ENCODE assay signal across 8 mouse cellular contexts in genomic region chr19:26845276-26846016, GRCm38 (mm10). TPM values are rescaled to one million over a fixed set of nuclear protein-coding genes. Genes with fewer than 3 reads are reported as not detected.
DNase-seq lines count a peak whose midpoint lies in the region; ATAC-seq and TF ChIP-seq lines count a peak whose summit lies in the region.

No protein-coding gene starts in this region.

- peak overlapping the region; percentile 61 for H3K9ac ChIP-seq in heart, embryonic 15.5 days
- no peak overlapping the region for H3K9ac ChIP-seq in liver, embryonic 14.5 days (replicated peaks)
- H3K9ac ChIP-seq in neural tube, embryonic 11.5 days (ENCODE audit: low read length) = peak overlapping the region; percentile 33
- H3K9ac ChIP-seq in stomach, postnatal 0 days (ENCODE audit: low read length) = peak overlapping the region; percentile 55

- peak overlapping the region; percentile 95 for H3K27ac ChIP-seq in forebrain, embryonic 10.5 days
- peak overlapping the region; percentile 88 for H3K27ac ChIP-seq in heart, embryonic 15.5 days
- H3K27ac ChIP-seq in liver, embryonic 14.5 days = no peak overlapping the region
- H3K27ac ChIP-seq in neural tube, embryonic 11.5 days (ENCODE audit: low read depth, low read length) = peak overlapping the region; percentile 85
- peak overlapping the region; percentile 66 for H3K27ac ChIP-seq in stomach, postnatal 0 days (replicated peaks)

- 0 out of 2 replicates have a peak, but pooled peaks cover 4% of the 10 kb centered on the region for H3K9me3 ChIP-seq in forebrain, embryonic 10.5 days
- no peaks in the 10 kb centered on the region for H3K9me3 ChIP-seq in heart, embryonic 15.5 days (replicated peaks)
- H3K9me3 ChIP-seq in liver, embryonic 14.5 days (ENCODE audit: control insufficient read depth, low read length) = no peaks in the 10 kb centered on the region
- H3K9me3 ChIP-seq in neural tube, embryonic 11.5 days (ENCODE audit: control insufficient read depth, low read length) = no peaks in the 10 kb centered on the region
- no peaks in the 10 kb centered on the region for H3K9me3 ChIP-seq in stomach, postnatal 0 days (ENCODE audit: control insufficient read depth, low read length)

- peak overlapping the region; percentile 57 for H3K4me2 ChIP-seq in heart, embryonic 15.5 days
- H3K4me2 ChIP-seq in liver, embryonic 14.5 days (ENCODE audit: low read depth) = peak overlapping the region; percentile 42
- peak overlapping the region; percentile 51 for H3K4me2 ChIP-seq in neural tube, embryonic 11.5 days (ENCODE audit: low read depth)
- peak overlapping the region; percentile 56 for H3K4me2 ChIP-seq in stomach, postnatal 0 days (replicated peaks; ENCODE audit: low read depth)

- under 1% methylated on average over 16 of the region's 16 CpGs for WGBS in forebrain, embryonic 10.5 days
- 2% methylated on average over 16 of the region's 16 CpGs for WGBS in heart, embryonic 15.5 days
- WGBS in liver, embryonic 14.5 days (ENCODE audit: insufficient replicate concordance) = under 1% methylated on average over 16 of the region's 16 CpGs
- WGBS in neural tube, embryonic 11.5 days = under 1% methylated on average over 16 of the region's 16 CpGs
- WGBS in stomach, postnatal 0 days = 0% methylated on average over 16 of the region's 16 CpGs

- ATAC-seq in heart, embryonic 15.5 days (replicated peaks; ENCODE audit: insufficient number of reproducible peaks, insufficient read depth, low FRiP score, low read depth) = peak; percentile 88
- ATAC-seq in liver, embryonic 14.5 days (ENCODE audit: insufficient read depth) = peak; percentile 43; the same call in 1 of the 2 replicates
- peak; percentile 95 for ATAC-seq in neural tube, embryonic 11.5 days (ENCODE audit: insufficient read depth, low FRiP score, low TSS enrichment)
- peak; percentile 93 for ATAC-seq in stomach, postnatal 0 days (ENCODE audit: low FRiP score, low TSS enrichment)

- H3K4me1 ChIP-seq in forebrain, embryonic 10.5 days = peaks cover 35% of the 10 kb centered on the region
- peaks cover 10% of the 10 kb centered on the region for H3K4me1 ChIP-seq in heart, embryonic 15.5 days (replicated peaks)
- H3K4me1 ChIP-seq in liver, embryonic 14.5 days (replicated peaks; ENCODE audit: control insufficient read depth in 2 of 2, insufficient read depth in 2 of 2, low read length in 1 of 2) = peaks cover 0 to 2% of the 10 kb centered on the region in 2 experiments; a peak in 2 of 4 replicates
- peaks cover 2% of the 10 kb centered on the region; the same call in 1 of the 2 replicates for H3K4me1 ChIP-seq in neural tube, embryonic 11.5 days (ENCODE audit: control insufficient read depth, insufficient read depth, low read length)
- H3K4me1 ChIP-seq in stomach, postnatal 0 days (replicated peaks; ENCODE audit: control insufficient read depth, insufficient read depth) = peaks cover 3% of the 10 kb centered on the region

- no peak; the same call in 1 of the 2 replicates for TF ChIP-seq POLR2A in brain, embryonic 14.5 days (IDR thresholded peaks at IDR 0.05; ENCODE audit: borderline replicate concordance, extremely low read depth, insufficient read depth, insufficient read length, poor library complexity, severe bottlenecking)

- no peaks in the 10 kb centered on the region for H3K36me3 ChIP-seq in forebrain, embryonic 10.5 days (replicated peaks)
- no peaks in the 10 kb centered on the region for H3K36me3 ChIP-seq in heart, embryonic 15.5 days
- no peaks in the 10 kb centered on the region for H3K36me3 ChIP-seq in liver, embryonic 14.5 days (replicated peaks; ENCODE audit: control insufficient read depth, insufficient read depth, low read depth)
- H3K36me3 ChIP-seq in neural tube, embryonic 11.5 days (ENCODE audit: control insufficient read depth, insufficient read depth, low read length) = no peaks in the 10 kb centered on the region
- no peaks in the 10 kb centered on the region for H3K36me3 ChIP-seq in stomach, postnatal 0 days (ENCODE audit: control insufficient read depth, insufficient read depth, low read length)

- H3K4me3 ChIP-seq in forebrain, embryonic 10.5 days = peak overlapping the region; percentile 56
- H3K4me3 ChIP-seq in heart, embryonic 15.5 days = peak overlapping the region; percentile 60
- peak overlapping the region; percentile 35 to 78 for H3K4me3 ChIP-seq in liver, embryonic 14.5 days (ENCODE audit: insufficient read depth in 1 of 2, low read depth in 2 of 2, low read length in 2 of 2)
- H3K4me3 ChIP-seq in neural tube, embryonic 11.5 days (ENCODE audit: low read depth, low read length) = peak overlapping the region; percentile 28
- H3K4me3 ChIP-seq in stomach, postnatal 0 days (ENCODE audit: low read depth, low read length) = peak overlapping the region; percentile 47

- TF ChIP-seq CTCF in brain, embryonic 14.5 days (IDR thresholded peaks at IDR 0.05; ENCODE audit: borderline replicate concordance, extremely low read depth, insufficient read depth, insufficient read length) = no peak
- no peak for TF ChIP-seq CTCF in liver, embryonic 14.5 days (IDR thresholded peaks at IDR 0.05; ENCODE audit: low read depth)
- no peak for TF ChIP-seq CTCF in stomach, postnatal 0 days (IDR thresholded peaks at IDR 0.05; ENCODE audit: low read depth)

- no peak; the same call in 1 of the 2 replicates for TF ChIP-seq EP300 in liver, embryonic 14.5 days (IDR thresholded peaks at IDR 0.05; ENCODE audit: low read depth)
- peak; percentile 94 for TF ChIP-seq EP300 in stomach, postnatal 0 days (optimal IDR thresholded peaks at IDR 0.05)

- peak; percentile 92 for DNase-seq in CD4-positive helper T cell, adult 2 months (ENCODE audit: low read depth, low spot score)
- DNase-seq in brain, embryonic 14.5 days (ENCODE audit: low read depth) = peak; percentile 99
- peak; percentile 94 for DNase-seq in forebrain, embryonic 10.5 days (ENCODE audit: extremely low spot score, low spot score)
- peak; percentile 82 to 88 for DNase-seq in kidney, postnatal 25 days
- peak; percentile 47 to 54 (median 54) for DNase-seq in liver, embryonic 14.5 days (ENCODE audit: low read depth in 3 of 3, low spot score in 3 of 3)
- DNase-seq in neural tube, embryonic 11.5 days (ENCODE audit: low spot score) = peak; percentile 97
- DNase-seq in stomach, postnatal 0 days (ENCODE audit: low spot score) = peak; percentile 86

- H3K27me3 ChIP-seq in forebrain, embryonic 10.5 days (ENCODE audit: poor library complexity, severe bottlenecking) = no peaks in the 10 kb centered on the region
- H3K27me3 ChIP-seq in heart, embryonic 15.5 days = no peaks in the 10 kb centered on the region
- H3K27me3 ChIP-seq in liver, embryonic 14.5 days (ENCODE audit: control insufficient read depth, insufficient read depth, low read length) = no peaks in the 10 kb centered on the region
- no peaks in the 10 kb centered on the region for H3K27me3 ChIP-seq in neural tube, embryonic 11.5 days (ENCODE audit: control insufficient read depth, insufficient read depth, low read length)
- no peaks in the 10 kb centered on the region for H3K27me3 ChIP-seq in stomach, postnatal 0 days (ENCODE audit: control insufficient read depth, insufficient read depth, low read length)

RNA-seq across cellular contexts. Expression of gene Gm815, which starts 40.2 kb away (rescaled TPM):
- not detected in 2 replicates for polyA plus RNA-seq in brain, embryonic 14.5 days (2012; rRNA removed)
- not detected in 2 replicates for polyA plus RNA-seq in forebrain, embryonic 10.5 days (2016; fragmentation: Nextera tagmentation; extraction: Ambion mirVana)
- polyA plus RNA-seq in heart, embryonic 15.5 days (2015; fragmentation: Nextera tagmentation; extraction: Ambion mirVana) = not detected in 2 replicates
- polyA plus RNA-seq in liver, embryonic 14.5 days (2012; rRNA removed) = not detected in 2 replicates
- not detected in 2 replicates for polyA plus RNA-seq in liver, embryonic 14.5 days (2014; fragmentation: Nextera tagmentation; extraction: Ambion mirVana)
- not detected in 2 replicates for polyA plus RNA-seq in neural tube, embryonic 11.5 days (2014; fragmentation: Nextera tagmentation; extraction: Ambion mirVana)
- not detected in 2 replicates for polyA plus RNA-seq in stomach, postnatal 0 days (2015; fragmentation: Nextera tagmentation; extraction: Ambion mirVana)

Comparison
In these comparisons a context has a peak if more than half of its experiments do, and no peak if none do; other contexts are left out.
1. ATAC-seq: peak in every context shown above with its lines; median percentile 95 in neural tube, embryonic 11.5 days; 93 in stomach, postnatal 0 days; 88 in heart, embryonic 15.5 days; 43 in liver, embryonic 14.5 days.